25 mouse cellular contexts compared by ENCODE assay signal in the genomic region with DNA sequence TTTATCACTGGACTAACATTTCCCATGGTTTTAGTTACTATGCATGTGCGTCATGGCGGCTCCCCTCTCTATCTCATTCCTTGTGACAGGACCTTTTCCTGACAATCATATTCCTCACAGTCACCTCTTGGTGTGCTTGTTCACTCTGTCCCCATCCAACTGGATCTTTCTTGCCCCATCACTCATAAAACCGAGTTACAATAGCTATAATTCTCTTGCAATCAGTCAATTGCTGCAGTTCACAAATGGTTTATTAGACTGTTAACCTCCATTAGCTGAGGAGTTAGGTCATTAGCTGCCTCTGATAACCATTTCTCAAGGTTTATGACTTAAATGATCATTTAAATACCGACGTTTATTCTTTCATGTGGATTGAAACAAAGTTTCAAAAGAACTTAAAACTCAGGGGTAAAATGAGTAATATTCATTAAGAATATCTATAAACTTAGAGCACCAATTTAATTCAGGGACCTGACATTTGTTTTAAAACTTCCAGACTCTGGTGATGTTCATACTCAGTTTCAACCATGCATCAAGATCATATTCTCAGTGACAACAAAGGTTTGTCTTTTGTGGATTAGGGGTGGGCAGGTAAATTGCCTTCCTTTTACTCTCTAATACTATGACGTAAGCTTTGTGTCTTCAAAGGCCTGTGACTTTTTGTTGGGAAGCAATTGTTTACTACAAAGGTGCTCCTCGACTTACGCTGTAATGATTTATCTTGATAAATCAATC.
DNase-seq lines count a peak whose midpoint lies in the region; ATAC-seq and TF ChIP-seq lines count a peak whose summit lies in the region.
"Had no signal": no experiment of that assay in that cellular context is flagged by ENCODE, and none has a peak within 500 bp of the region (broad histone marks: within the 10 kb centered on the region; RNA-seq: fewer than 3 reads in every experiment).

No protein-coding gene starts in this region.

- no peak overlapping the region for H3K4me2 ChIP-seq in intestine, embryonic 16.5 days (ENCODE audit: low read depth, low read length)
- H3K4me2 ChIP-seq: embryonic facial prominence, embryonic 13.5 days; embryonic facial prominence, embryonic 15.5 days; forebrain, embryonic 13.5 days had no signal

- H3K27me3 ChIP-seq in intestine, embryonic 16.5 days (replicated peaks; ENCODE audit: control insufficient read depth, insufficient read depth, low read length): no peaks in the 10 kb centered on the region
- H3K27me3 ChIP-seq: CH12.LX; embryonic facial prominence, embryonic 13.5 days; embryonic facial prominence, embryonic 15.5 days; forebrain, embryonic 13.5 days had no signal

- no peaks in the 10 kb centered on the region for H3K36me3 ChIP-seq in intestine, embryonic 16.5 days (ENCODE audit: control insufficient read depth, insufficient read depth, low read length)
- H3K36me3 ChIP-seq: embryonic facial prominence, embryonic 13.5 days; embryonic facial prominence, embryonic 15.5 days; G1E had no signal

- peak; percentile 87 for ATAC-seq in intestine, embryonic 16.5 days
- ATAC-seq: activated CD4-positive, CD25-positive, alpha-beta regulatory T cell, adult 4 months; CD4-positive, CD25-positive, alpha-beta regulatory T cell, adult 4 months; forebrain, embryonic 13.5 days; forebrain, embryonic 16.5 days; Patski had no signal

- TF ChIP-seq CTCF in layer of hippocampus, adult 2 months (conservative IDR thresholded peaks at IDR 0.05): no peak
- TF ChIP-seq CTCF in cortical plate, adult 2 months (IDR thresholded peaks at IDR 0.05; ENCODE audit: extremely low read depth, insufficient read depth, low read length): no peak

- H3K9me3 ChIP-seq in intestine, embryonic 16.5 days (ENCODE audit: control insufficient read depth, low read length): no peaks in the 10 kb centered on the region
- H3K9me3 ChIP-seq: embryonic facial prominence, embryonic 13.5 days; embryonic facial prominence, embryonic 15.5 days; forebrain, embryonic 13.5 days; G1E had no signal

- TF ChIP-seq POLR2A in cortical plate, adult 2 months (IDR thresholded peaks at IDR 0.05; ENCODE audit: extremely low read depth, insufficient read depth, low read length): no peak

- no peak overlapping the region for H3K4me3 ChIP-seq in layer of hippocampus, adult 2 months
- H3K4me3 ChIP-seq in cortical plate, adult 2 months (ENCODE audit: insufficient read depth, low read length): no peak overlapping the region
- no peak overlapping the region for H3K4me3 ChIP-seq in intestine, embryonic 16.5 days (ENCODE audit: low read length)
- H3K4me3 ChIP-seq: embryonic facial prominence, embryonic 13.5 days; embryonic facial prominence, embryonic 15.5 days; forebrain, embryonic 13.5 days had no signal

- no peak overlapping the region for H3K9ac ChIP-seq in intestine, embryonic 16.5 days (ENCODE audit: low read depth, low read length)
- H3K9ac ChIP-seq: embryonic facial prominence, embryonic 13.5 days; embryonic facial prominence, embryonic 15.5 days; forebrain, embryonic 13.5 days had no signal

- DNase-seq in layer of hippocampus, adult 2 months (ENCODE audit: low spot score in 2 of 2): no peak
- no peak for DNase-seq in layer of hippocampus, adult 9-11 months
- no peak for DNase-seq in ovary, postnatal 14 days (ENCODE audit: low spot score)
- DNase-seq in lung, postnatal 36 days: no peak
- DNase-seq: adrenal gland, adult 8-10 months; adrenal gland, postnatal 14 days; adrenal gland, postnatal 36 days; B cell, adult 2 months; cerebellum, adult 11-12 months; cerebellum, adult 2 months; cerebellum, adult 9-10 months; cerebellum, postnatal 10 days; cerebellum, postnatal 25 days; embryo, embryonic 11 days had no signal

- 72% methylated on average over 8 of the region's 8 CpGs for WGBS in intestine, embryonic 16.5 days

- H3K4me1 ChIP-seq in cortical plate, adult 2 months (ENCODE audit: control insufficient read depth, insufficient read depth, low read length): no peaks in the 10 kb centered on the region; the same call in 1 of the 2 replicates
- H3K4me1 ChIP-seq in intestine, embryonic 16.5 days (ENCODE audit: control insufficient read depth, insufficient read depth, low read length): no peaks in the 10 kb centered on the region
- H3K4me1 ChIP-seq: embryonic facial prominence, embryonic 13.5 days; embryonic facial prominence, embryonic 15.5 days; forebrain, embryonic 13.5 days had no signal

- peak overlapping the region; percentile 23; the same call in 1 of the 2 replicates for H3K27ac ChIP-seq in layer of hippocampus, adult 2 months
- 0 out of 2 replicates have a peak overlapping the region, but pooled peaks have one; percentile 77 for H3K27ac ChIP-seq in cortical plate, adult 2 months (ENCODE audit: insufficient read depth, low read length)
- H3K27ac ChIP-seq in intestine, embryonic 16.5 days (ENCODE audit: low read length): no peak overlapping the region
- H3K27ac ChIP-seq: embryonic facial prominence, embryonic 13.5 days; embryonic facial prominence, embryonic 15.5 days; forebrain, embryonic 13.5 days had no signal
